Mouse (Mus musculus) liver, embryonic 15.5 days (tissue): ENCODE measurements around the gene Ctbp2. TPM values are rescaled to one million over a fixed set of nuclear protein-coding genes. Genes with fewer than 3 reads are reported as not detected.
A peak's percentile ranks its signal among the peaks of the same experiment; 100 is the strongest.

Experiments
- ATAC-seq: fragments of 200-750 bp; cut with Nextera tagmentation; 2 replicates; pipeline ENCODE4 v1.8.0; 2017; ENCODE audit warnings: moderate number of reproducible peaks, mild to moderate bottlenecking, moderate library complexity; ENCODE audit not compliant: insufficient read depth
- H3K27ac ChIP-seq: fragments of 300-500 bp; sonication (generic); replicated peaks from 2 replicates; pipeline ENCODE4 v1.5.1; 2015; ENCODE audit warnings: mild to moderate bottlenecking, inconsistent platforms
- H3K27me3 ChIP-seq: fragments of 300-500 bp; sonication (generic); 2 replicates; pipeline ENCODE4 v1.6.1; 2015; ENCODE audit warnings: mild to moderate bottlenecking, inconsistent platforms
- H3K36me3 ChIP-seq: fragments of 300-500 bp; sonication (generic); replicated peaks from 2 replicates; pipeline ENCODE4 v1.6.1; 2015; ENCODE audit warnings: moderate library complexity, mild to moderate bottlenecking, inconsistent platforms
- H3K4me1 ChIP-seq: fragments of 300-500 bp; sonication (generic); replicated peaks from 2 replicates; pipeline ENCODE4 v1.6.1; 2015; ENCODE audit warnings: inconsistent platforms
- H3K4me2 ChIP-seq: fragments of 300-500 bp; sonication (generic); 2 replicates; pipeline ENCODE4 v1.6.1; 2015; ENCODE audit warnings: moderate library complexity, mild to moderate bottlenecking, inconsistent platforms
- H3K4me3 ChIP-seq: fragments of 300-500 bp; sonication (generic); replicated peaks from 2 replicates; pipeline ENCODE4 v1.5.1; 2015; ENCODE audit warnings: mild to moderate bottlenecking, inconsistent platforms
- H3K9ac ChIP-seq: fragments of 300-500 bp; sonication (generic); 2 replicates; pipeline ENCODE4 v1.6.1; 2015; ENCODE audit warnings: moderate library complexity, mild to moderate bottlenecking, inconsistent platforms
- H3K9me3 ChIP-seq: fragments of 300-500 bp; sonication (generic); replicated peaks from 2 replicates; pipeline ENCODE4 v1.6.1; 2016; ENCODE audit warnings: inconsistent platforms
- WGBS: fragments of 180-500 bp; shearing (Covaris S2); methylation state at CpG from one replicate; pipeline ENCODE4 v1.1.7; 2015; ENCODE audit warnings: mixed read lengths; ENCODE audit not compliant: insufficient replicate concordance; 5-methylcytosine and 5-hydroxymethylcytosine counted together
- polyA plus RNA-seq: library from polyadenylated mRNA; unstranded; fragments of >200 nt; fragmentation: Nextera tagmentation; extraction: Ambion mirVana; gene quantifications from 2 replicates; pipeline ENCODE4 v1.2.1, GENCODE M21; 2015

The Ctbp2 gene
- polyA plus RNA-seq = 8.1 and 8.7 TPM in 2 replicates

DNA sequence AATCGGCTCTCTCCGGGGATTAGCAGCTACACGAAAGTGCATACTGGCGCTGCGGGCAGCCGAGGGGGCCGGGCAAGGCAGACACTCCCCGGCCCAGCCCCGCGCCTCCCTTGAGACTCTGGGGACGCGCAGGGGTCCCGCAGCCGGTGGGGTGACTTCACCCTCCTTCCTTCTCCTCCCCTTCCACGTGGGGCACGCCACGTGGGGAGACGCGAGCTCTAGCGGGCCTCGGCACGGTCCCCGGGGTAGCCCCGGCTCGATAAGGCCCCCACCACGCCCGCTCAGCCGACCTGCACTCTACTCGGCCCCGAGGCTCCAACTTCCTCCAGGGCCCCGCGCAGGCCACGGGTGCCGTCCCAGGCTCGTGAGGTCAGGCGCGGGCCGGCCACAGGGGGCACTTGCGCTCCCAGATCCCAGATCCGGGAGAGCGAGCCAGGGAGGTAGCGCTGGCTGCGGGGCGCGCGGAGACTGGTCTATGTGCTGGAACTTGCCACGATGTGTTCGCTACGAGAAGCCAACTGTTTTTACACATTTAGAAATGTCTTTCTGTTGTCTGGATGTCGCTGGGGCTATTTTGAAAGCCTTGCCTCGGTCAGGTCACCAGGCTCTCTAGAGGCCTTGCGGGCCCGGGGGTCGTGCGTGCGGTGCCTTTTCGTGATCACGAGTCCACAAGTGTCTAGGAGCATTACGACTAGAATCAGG, at the start of gene Ctbp2:
Ctbp2 (minus strand) TSS at position 356 of the 702 bp plus-strand sequence.
- Histone ChIP-seq H3K36me3 (no peaks in the 10 kb centered on the region), H3K27ac (peak within 1 kb of the TSS; percentile 81), H3K9ac (peak within 1 kb of the TSS; percentile 56; the same call in 1 of the 2 replicates), H3K4me2 (peak within 1 kb of the TSS; percentile 90), H3K9me3 (no peaks in the 10 kb centered on the region), H3K27me3 (peaks cover 69% of the 10 kb centered on the region), H3K4me1 (peaks cover 40% of the 10 kb centered on the region), H3K4me3 (peak within 1 kb of the TSS; percentile 67)
- peak; percentile 84 for ATAC-seq
- under 1% methylated on average over 59 of the region's 59 CpGs for WGBS

DNA sequence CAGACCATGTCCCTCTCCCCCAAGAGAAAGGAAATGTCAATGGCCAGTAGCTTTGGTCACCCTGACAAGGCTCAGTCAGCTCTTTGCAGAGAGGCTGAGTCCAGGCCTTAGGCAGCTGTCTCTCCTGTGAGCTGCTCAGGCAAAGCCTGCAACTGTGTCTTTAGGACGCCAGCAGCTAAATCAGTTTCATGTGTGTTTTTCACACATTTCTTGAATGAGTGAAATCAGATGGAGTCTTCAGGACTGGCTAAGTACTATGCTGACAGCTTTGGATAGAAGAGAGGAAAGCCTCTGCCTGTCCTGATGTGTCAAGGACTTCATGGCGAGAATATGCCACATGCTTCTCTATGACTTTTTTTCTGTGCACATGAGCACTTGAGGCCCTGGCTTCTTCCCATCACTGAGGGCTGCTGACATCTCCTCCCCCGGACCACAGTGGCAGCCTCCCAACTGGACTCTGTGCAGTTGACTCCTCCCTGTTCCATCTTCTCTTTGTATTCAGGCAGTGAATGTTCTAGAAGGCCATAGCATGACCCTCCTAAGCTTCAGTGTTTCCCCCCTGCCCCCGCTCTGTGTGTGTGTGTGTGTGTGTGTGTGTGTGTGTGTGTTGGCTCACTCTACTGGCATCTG, 47.4 kb upstream of the Ctbp2 start:
- H3K27ac ChIP-seq = no peak overlapping the region
- no peak overlapping the region for H3K4me3 ChIP-seq
- 68% methylated on average over 4 of the region's 4 CpGs for WGBS
- H3K9ac ChIP-seq = no peak overlapping the region
- no peak for ATAC-seq
- no peaks in the 10 kb centered on the region for H3K9me3 ChIP-seq
- H3K4me1 ChIP-seq = no peaks in the 10 kb centered on the region
- H3K4me2 ChIP-seq = no peak overlapping the region
- no peaks in the 10 kb centered on the region for H3K27me3 ChIP-seq
- H3K36me3 ChIP-seq = no peaks in the 10 kb centered on the region

DNA sequence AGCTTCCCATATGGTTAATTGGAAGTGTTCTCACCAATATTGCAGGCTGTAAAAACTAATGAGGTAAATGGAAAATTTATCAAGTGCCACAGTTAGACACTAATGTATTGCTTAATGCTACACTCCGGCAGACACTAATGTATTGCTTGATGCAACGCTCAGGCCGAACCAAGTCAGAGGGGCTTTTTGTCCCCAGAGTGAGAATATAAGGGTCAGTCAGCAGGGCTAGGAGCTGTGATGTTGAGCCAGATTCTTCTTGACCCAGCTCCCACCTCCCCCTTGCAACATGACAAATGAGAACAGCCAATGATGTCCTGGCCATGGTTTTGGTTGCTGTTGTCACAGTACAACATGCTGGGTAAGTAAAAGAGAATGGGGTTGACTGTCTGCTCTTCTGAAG, 44.8 kb upstream of the Ctbp2 start:
- no peak overlapping the region for H3K4me3 ChIP-seq
- ATAC-seq = no peak
- no peaks in the 10 kb centered on the region for H3K9me3 ChIP-seq
- no peaks in the 10 kb centered on the region for H3K4me1 ChIP-seq
- no peak overlapping the region for H3K4me2 ChIP-seq
- H3K27ac ChIP-seq = no peak overlapping the region
- WGBS = 73% methylated on average over 3 of the region's 3 CpGs
- H3K27me3 ChIP-seq = no peaks in the 10 kb centered on the region
- H3K9ac ChIP-seq = no peak overlapping the region
- no peaks in the 10 kb centered on the region for H3K36me3 ChIP-seq

DNA sequence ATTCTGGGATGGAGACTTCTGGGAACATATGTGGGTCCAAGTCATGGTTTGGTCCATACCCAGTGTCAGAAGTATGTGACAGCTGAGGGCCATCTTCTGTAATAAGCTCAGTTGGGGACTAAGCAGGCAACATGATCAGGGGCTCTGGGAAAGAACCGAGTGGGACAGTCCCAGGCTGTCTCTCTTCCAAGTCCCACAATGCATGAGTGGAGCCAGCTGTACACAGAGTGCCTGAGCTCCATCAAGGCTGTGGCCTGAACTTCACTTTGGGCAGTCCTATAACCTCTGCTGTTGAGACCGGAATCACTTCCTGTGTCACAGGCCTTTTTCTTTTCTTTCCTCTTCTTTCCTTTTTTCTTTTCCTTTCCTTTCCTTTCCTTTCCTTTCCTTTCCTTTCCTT, 43.7 kb upstream of the Ctbp2 start:
- Histone ChIP-seq H3K4me3 (no peak overlapping the region), H3K27me3 (no peaks in the 10 kb centered on the region), H3K27ac (no peak overlapping the region), H3K4me2 (no peak overlapping the region), H3K9me3 (no peaks in the 10 kb centered on the region), H3K4me1 (no peaks in the 10 kb centered on the region), H3K9ac (no peak overlapping the region), H3K36me3 (no peaks in the 10 kb centered on the region)
- WGBS = 74% methylated on average over 2 of the region's 2 CpGs
- ATAC-seq = no peak

DNA sequence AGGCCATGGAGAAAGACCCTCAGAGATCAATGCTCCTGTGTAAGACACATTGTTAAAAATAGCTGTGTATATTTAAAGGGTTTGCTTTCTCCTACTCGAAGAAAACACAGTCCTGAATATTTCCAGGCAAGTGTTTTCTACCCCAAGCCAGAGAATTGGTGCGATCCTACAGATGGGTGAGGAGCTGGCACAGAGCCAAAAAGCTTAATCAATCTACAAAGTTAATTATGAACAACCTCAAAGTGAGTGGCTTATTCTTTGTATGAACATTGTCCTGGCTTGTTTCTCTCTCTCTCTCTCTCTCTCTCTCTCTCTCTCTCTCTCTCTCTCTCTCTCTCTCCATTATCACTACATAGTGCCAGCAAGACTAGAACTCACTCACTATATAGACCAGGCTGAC, 40.6 kb upstream of the Ctbp2 start:
- Histone ChIP-seq H3K9me3 (no peaks in the 10 kb centered on the region), H3K4me1 (no peaks in the 10 kb centered on the region), H3K4me2 (no peak overlapping the region), H3K36me3 (no peaks in the 10 kb centered on the region), H3K9ac (no peak overlapping the region), H3K4me3 (no peak overlapping the region), H3K27me3 (0 out of 2 replicates have a peak, but pooled peaks cover 4% of the 10 kb centered on the region), H3K27ac (no peak overlapping the region)
- no peak for ATAC-seq
- 36% methylated on average over 2 of the region's 2 CpGs for WGBS

DNA sequence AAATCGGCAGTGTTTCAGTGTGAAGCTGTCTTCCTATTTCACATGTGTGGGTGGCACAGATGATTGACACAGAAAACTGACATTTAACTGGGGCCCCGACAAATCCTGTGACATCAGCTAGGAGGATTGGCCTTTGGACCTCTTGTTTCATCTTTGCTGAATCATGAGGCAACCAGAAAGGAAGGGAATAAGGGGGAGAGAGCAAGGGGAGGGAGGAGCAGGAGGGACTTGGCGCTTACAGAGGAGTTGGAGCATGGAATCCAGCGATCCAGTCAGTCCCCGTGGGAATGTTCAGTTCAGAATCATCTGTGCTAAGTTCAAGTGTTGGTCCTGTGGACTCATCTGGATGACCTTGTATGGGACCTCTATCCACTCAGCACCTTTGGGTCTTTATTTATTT, 38.9 kb upstream of the Ctbp2 start:
- no peak overlapping the region for H3K4me2 ChIP-seq
- no peak for ATAC-seq
- 47% methylated on average over 5 of the region's 5 CpGs for WGBS

DNA sequence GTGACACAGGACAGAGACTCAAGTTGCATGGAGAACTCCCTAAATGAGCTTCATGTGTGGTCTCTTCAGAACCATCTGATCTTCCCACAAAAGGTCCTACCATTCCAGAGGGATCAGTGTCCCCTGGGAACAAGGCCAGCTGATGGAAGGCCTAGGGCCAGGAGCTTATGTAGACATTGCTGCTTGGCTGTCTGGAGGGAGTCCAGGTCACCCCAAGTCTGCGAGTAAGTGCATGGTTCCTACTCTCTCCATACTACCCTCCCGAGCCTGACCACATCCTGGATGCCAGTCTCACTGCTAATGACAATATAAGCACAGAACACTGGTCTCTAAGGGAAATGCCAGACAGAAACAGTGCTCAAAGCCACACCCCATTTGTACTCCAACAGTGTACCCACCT, 38.0 kb upstream of the Ctbp2 start:
- Histone ChIP-seq H3K4me1 (no peaks in the 10 kb centered on the region), H3K36me3 (no peaks in the 10 kb centered on the region), H3K9ac (no peak overlapping the region), H3K4me3 (no peak overlapping the region), H3K27me3 (0 out of 2 replicates have a peak, but pooled peaks cover 4% of the 10 kb centered on the region), H3K9me3 (no peaks in the 10 kb centered on the region), H3K4me2 (no peak overlapping the region), H3K27ac (no peak overlapping the region)
- WGBS = 15% methylated on average over 2 of the region's 2 CpGs
- ATAC-seq = no peak

More for the DNA sequence above, 38.9 kb upstream of the Ctbp2 start:
- H3K4me1 ChIP-seq = no peaks in the 10 kb centered on the region
- no peaks in the 10 kb centered on the region for H3K9me3 ChIP-seq
- H3K36me3 ChIP-seq = no peaks in the 10 kb centered on the region
- H3K9ac ChIP-seq = no peak overlapping the region
- no peak overlapping the region for H3K27ac ChIP-seq
- 0 out of 2 replicates have a peak, but pooled peaks cover 4% of the 10 kb centered on the region for H3K27me3 ChIP-seq
- H3K4me3 ChIP-seq = no peak overlapping the region

DNA sequence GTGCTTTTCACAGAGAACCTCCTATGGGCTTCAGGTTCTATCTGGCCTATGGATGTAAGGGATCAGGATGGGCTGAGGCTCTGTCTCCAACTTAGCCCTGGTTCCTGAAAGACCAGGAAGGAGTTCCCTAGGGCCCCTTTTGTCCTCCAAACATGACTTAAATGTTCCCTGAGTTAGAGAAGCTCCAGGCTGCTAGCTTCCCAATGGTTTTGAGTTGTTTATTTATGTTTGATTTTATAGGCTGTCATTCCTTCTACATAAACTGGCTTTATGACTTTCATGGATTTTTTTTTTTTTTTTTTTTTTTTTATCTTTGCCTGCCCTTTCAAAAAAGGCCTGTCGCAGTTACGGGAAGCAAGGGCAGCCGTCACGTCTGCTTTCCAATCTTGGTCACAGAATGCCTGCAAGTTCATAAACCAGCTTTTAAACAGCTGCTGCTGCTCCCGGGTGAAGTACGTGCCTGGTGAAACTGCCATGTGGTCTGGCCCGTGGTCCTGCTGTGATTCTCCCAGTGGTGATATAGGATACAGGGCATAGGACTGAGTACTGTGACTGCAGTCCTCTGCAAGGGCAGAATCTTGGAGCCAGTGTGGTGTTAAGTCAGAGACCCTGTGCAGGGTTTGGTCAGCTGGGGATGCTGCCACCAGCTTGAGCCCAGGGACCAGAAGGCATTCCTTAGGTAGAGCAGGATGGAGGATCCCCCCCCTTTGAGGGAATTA, 37.4 kb upstream of the Ctbp2 start:
- Histone ChIP-seq H3K4me2 (no peak overlapping the region), H3K27me3 (0 out of 2 replicates have a peak, but pooled peaks cover 4% of the 10 kb centered on the region), H3K27ac (no peak overlapping the region), H3K9me3 (no peaks in the 10 kb centered on the region), H3K4me3 (no peak overlapping the region), H3K4me1 (no peaks in the 10 kb centered on the region), H3K36me3 (no peaks in the 10 kb centered on the region), H3K9ac (no peak overlapping the region)
- no peak for ATAC-seq
- WGBS = 66% methylated on average over 7 of the region's 7 CpGs

DNA sequence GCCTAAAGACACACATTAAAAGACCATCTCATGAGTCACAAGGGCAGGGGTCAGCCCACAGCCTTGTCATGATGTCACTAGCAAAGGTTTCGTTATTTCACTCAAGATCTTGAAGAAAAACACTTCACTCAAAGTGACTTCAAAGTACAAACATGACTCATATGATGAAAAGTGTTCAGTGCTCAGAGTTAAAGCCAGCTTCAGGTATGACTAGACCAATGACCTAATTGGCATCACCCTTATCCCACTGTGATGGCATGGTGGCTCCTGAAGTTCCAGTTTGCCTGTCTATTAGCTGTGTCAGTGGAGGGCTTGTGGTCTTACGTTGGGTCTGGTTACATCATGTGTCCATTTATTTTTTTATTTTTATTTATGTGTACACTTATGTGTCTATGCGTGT, 35.4 kb upstream of the Ctbp2 start:
- Histone ChIP-seq H3K36me3 (no peaks in the 10 kb centered on the region), H3K4me1 (no peaks in the 10 kb centered on the region), H3K4me2 (no peak overlapping the region), H3K9ac (no peak overlapping the region), H3K9me3 (no peaks in the 10 kb centered on the region), H3K4me3 (no peak overlapping the region), H3K27ac (no peak overlapping the region), H3K27me3 (0 out of 2 replicates have a peak, but pooled peaks cover 4% of the 10 kb centered on the region)
- 65% methylated on average over 3 of the region's 3 CpGs for WGBS
- no peak for ATAC-seq

DNA sequence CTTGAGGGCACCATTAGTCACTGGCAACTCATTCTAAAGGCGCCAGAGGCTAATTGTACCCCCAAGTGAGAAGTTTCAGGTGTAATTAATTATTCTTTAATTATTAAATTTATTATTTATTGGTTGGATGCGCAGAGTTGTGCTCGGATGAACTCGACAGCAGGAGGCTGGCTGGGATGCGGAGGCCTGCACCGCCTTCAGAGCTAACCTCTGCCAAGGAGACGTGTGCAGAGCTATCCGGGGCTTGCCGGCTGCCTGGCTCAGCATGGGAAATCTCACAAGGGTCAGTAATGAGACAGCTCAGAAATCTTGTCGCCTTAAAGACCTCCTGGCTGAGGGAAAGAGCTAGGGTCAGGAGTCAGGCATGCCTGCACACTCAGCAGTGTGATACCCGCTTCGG, 31.5 kb upstream of the Ctbp2 start:
- Histone ChIP-seq H3K27ac (no peak overlapping the region), H3K9me3 (no peaks in the 10 kb centered on the region), H3K4me2 (no peak overlapping the region), H3K36me3 (no peaks in the 10 kb centered on the region), H3K9ac (no peak overlapping the region), H3K4me1 (no peaks in the 10 kb centered on the region), H3K4me3 (no peak overlapping the region), H3K27me3 (no peaks in the 10 kb centered on the region)
- ATAC-seq = no peak
- WGBS = 74% methylated on average over 12 of the region's 12 CpGs

DNA sequence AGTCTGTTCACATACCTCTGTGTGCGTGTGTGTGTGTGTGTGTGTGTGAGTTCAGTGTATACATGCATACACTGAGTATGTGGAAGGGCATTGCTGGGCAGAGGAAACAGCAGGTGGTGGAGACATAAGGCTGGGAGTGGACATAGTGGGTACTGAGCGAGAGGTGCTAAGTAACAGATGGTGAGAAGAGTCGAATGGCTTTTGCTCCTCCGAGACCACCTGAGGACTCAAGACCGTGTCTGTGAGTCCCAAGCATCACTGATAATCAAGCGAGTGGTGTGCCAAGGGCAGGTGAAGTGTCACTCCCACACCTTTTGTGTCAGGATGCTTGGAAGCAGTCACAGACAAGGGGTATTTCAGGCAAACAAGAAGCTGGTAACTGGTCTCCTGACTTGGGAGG, 30.7 kb upstream of the Ctbp2 start:
- Histone ChIP-seq H3K36me3 (no peaks in the 10 kb centered on the region), H3K4me2 (no peak overlapping the region), H3K27ac (no peak overlapping the region), H3K4me3 (no peak overlapping the region), H3K9me3 (no peaks in the 10 kb centered on the region), H3K27me3 (no peaks in the 10 kb centered on the region), H3K9ac (no peak overlapping the region), H3K4me1 (no peaks in the 10 kb centered on the region)
- WGBS = 57% methylated on average over 6 of the region's 6 CpGs
- ATAC-seq = no peak
